Mouse (Mus musculus) G1E (cell line): Measurements from ENCODE around the gene Fgfr2.

ENCODE experiments used
- CTCF ChIP-seq: IDR thresholded peaks from 2 replicates; pipeline ENCODE4 v1.5.1; 2012; ENCODE audit warnings: low read depth, low read length, inconsistent platforms, mixed read lengths
- GATA1 ChIP-seq: IDR thresholded peaks from 2 replicates; pipeline ENCODE4 v1.6.1; 2012; ENCODE audit warnings: borderline replicate concordance, low read length, inconsistent platforms, mixed read lengths
- GATA2 ChIP-seq: IDR thresholded peaks from 2 replicates; pipeline ENCODE4 v1.6.1; 2012; ENCODE audit warnings: low read depth, low read length, inconsistent platforms, borderline replicate concordance
- POLR2AphosphoS5 ChIP-seq: IDR thresholded peaks from 2 replicates; pipeline ENCODE4 v1.6.1; 2012; ENCODE audit warnings: low read depth, low read length, inconsistent platforms; ENCODE audit not compliant: insufficient replicate concordance
- TAL1 ChIP-seq: conservative IDR thresholded peaks from 2 replicates; pipeline ENCODE4 v1.6.1; 2012; ENCODE audit warnings: low read depth, low read length, inconsistent platforms, mixed read lengths

GRCm38 (mm10) chr7:130262528-130263232 is 2860.5 kb downstream of the Fgfr2 start:
- no peak for TF ChIP-seq GATA1
- TF ChIP-seq CTCF = no peak
- no peak for TF ChIP-seq TAL1
- no peak for TF ChIP-seq POLR2AphosphoS5
- TF ChIP-seq GATA2 = no peak
